Mouse (Mus musculus): ENCODE results near the gene Sbno1.

GRCm38 (mm10) chr5:124453339-124454081, 27.7 kb upstream of the Sbno1 start:
- TF ChIP-seq POLR2A (IDR thresholded peaks at IDR 0.05; ENCODE audit: insufficient read depth, low read depth, low read length), result no peak
- TF ChIP-seq CTCF (IDR thresholded peaks at IDR 0.05; ENCODE audit: insufficient read depth, low read depth, low read length), result no peak

Data from olfactory bulb, adult 2 months (tissue).